Mouse (Mus musculus) 416B (cell line): ENCODE results near the gene Cbx7.

ENCODE experiments used
- DNase-seq: peaks from one replicate; pipeline ENCODE4 v3.0.0; 2011; ENCODE audit warnings: low read depth

Gene Cbx7

DNA sequence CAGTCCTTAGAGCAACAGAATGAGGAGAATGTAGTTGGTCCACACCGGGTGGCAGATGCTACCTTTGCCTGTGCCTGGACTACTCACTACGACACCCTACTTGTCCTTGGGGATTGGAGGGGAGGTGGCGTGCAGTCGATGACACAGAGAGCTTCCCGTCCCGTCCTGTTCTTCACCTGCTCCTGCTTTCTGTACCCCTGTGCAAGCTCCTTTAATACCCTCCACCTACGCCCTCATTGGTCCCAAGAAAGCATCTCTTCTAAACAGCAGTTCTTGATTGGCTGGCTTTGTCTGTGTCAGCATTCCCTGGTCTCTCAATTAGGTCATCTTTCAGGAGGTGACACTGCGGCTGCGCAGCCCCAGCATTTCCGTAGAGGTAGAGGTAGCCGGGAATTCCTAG lies at the start of gene Cbx7:
Gene Cbx7, minus strand, starts transcription at position 180 of the 400 bp plus-strand sequence.
- DNase-seq, result no peak

DNA sequence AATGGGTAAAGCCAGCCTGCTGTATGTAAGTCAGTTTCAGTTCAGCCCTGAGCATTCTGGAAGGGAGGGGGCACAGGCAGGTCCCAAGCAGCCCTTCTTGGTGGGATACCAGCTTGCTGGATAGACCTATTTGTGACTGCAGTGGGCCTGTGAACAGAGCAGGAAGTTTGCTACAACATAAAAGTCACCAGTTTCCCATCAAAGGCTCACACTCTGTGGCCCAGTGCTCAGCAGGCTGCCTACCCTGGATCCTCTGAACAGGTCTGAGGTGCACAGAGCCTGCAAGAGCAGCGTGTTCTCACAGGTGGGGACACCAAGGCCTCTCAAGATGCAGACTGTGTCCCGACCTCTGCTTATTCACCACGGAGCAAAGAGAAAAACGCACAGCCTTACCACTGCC lies 49.6 kb upstream of the Cbx7 start:
- no peak for DNase-seq

DNA sequence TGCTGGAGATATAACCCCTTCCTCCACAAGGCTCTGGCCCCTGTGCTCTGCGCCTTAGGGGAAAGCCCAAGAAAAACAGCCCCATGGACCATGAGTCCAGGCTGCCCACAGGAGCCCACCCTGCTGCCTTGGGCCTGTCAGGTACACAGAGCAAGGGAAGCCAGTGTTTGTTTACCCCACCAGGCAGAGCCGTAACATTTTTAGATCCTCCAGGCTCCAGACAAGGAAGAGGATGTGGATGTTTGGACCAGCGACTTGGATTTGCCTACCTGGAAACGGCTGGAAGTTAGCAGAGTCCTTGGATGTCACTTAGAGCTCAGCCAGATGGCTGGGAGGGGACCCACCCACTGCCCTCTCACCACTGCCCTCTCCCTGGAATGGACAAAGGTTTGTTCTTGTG lies 48.7 kb upstream of the Cbx7 start:
- DNase-seq, result no peak

DNA sequence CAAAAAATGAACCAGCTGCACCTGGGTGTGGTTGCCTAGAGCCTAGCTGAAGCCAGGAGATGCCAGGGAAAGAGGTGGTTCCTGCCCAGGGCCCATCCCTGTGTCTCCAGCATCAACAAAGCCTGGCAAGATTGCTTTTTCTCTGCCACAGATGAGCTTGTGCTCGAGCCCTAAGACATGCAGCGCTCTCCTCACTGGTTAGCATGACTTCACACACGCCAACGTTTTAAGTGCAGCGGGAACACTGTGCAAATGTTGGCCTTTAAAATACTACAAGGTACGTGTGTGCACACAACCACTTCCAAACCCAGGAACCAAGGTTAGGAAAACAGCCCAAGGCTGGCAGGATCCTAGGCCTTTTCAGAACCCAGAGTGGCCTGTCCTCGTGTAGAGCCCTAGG lies 48.3 kb upstream of the Cbx7 start:
- no peak for DNase-seq

DNA sequence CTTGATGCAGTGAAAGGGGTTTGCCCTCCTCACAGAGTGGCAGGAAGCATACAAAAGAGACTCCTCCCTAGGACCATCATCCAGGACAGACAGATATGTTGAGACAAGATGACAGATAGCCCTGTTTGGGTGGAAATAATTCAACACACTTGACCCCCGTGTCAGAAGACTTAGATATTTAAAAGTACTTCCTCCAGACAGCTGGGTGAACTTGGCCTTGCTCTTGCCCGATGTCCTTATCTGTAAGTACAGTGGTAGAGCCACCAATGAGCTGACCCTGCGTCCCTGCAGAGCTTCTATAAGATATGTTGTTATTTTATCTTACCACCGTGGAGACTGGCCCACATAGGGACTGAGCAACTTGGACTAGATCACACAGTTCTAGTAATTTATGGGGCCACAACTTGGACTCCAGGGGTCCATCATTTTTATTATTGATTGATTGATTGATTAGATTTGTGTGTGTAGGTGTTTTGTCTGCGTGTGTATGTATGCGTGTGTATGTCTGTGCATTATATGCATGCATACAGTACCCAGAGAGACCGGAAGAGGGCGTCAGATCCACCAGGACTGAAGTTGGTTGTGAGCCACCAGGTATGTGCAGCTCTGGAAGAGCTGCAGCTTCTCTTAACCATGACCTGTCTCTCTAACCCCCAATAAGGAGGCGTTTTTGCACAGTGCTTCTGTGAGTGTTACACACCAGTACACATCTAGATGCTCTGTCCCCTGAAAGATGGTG lies 45.8 kb upstream of the Cbx7 start:
- DNase-seq, result peak; percentile 30

DNA sequence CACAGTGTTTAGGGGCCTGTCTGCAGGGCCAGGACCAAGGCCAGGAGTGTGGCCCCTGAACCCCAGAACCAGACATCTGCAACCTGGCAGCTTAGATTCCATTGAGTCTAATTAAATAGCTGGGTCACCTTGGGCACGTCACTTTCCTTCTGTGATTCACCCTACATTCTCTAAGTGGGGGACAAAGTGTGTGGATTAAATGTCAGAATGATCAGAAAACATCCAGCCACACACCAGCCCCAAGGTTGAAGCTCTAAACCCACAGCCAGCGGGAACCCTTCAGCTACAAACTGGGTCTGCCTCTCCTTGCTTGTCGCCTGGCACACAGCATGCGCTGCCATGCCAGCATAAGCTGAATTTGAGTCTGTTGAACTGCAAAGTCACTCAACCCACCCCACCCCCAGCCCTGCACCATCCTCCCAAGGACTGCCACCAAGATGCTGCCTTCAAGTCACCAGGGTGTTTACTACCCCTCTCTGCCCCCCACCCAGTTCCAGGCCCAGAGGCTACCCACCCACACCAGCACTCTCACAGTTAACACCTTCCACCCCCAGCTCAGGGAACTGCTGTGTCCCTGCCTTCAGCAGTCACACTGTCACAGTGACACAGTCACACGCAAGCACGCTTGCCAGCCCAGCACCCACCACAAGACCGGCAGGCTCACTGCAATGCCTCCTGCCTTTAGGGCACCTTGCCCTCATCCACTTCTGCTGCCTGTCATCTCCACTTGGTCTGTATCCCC lies 44.5 kb upstream of the Cbx7 start:
- DNase-seq, result no peak

DNA sequence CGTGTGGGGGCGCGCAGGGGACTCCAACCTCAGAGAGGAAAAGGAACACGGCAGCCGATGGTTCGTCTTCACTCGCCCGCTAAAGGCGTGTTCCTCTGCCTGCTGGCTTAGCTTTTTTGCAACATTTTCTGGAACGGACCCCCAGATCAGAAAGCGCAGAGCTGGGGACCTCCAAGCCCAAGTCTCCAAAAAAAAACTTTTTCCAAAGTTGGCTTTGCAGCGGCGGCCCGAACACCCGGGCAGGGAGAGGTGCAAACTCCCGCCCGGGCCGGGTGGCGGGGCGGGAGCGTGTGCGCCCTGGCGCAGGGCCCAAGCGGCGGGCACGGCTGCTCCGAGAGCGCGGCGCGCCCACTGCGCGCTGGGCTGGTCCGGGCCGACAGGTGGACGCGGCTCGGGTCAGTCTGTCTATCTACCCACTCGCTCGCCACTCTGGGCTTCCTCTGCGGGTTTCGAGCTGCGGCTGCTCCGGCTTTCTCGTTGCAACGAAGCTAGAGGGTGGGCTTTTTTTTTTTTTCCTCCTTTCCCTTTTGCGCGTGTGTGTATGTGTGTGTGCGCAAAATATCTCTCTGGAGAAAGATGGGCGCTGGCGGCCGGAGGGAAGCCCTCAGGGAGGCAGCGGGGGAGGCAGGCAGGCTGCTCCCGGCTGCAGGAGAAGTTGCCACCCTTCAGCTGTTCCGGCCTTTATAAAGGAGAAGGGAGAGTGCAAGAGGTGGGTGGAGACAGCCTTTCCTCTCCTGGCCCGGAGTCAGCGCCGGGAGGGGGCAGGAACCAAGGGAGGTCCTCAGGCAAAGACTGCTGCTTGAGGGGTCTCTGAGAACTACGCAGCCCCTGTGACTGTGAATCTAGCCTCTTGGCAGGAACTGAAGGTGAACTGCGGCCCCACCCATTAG lies 43.6 kb upstream of the Cbx7 start, which contains the start of gene Pdgfb:
Gene Pdgfb, minus strand, starts transcription at position 657 of the 890 bp plus-strand sequence.
- DNase-seq, result peak; percentile 76

DNA sequence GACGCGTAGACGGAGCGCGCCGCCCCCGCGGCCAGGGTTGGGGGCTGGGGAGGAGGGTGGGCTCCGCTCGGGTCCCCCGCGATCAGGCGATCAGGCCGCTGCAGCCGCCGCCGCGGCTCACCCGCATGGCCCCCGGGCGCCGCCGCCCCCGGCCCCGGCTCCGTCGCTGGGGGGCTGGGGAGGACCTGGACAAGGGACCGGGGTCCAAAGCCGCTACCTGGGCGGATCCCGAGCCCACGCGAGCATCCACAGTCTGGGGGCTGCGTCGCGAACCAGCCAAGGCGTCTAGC lies 43.1 kb upstream of the Cbx7 start:
- DNase-seq, result no peak

DNA sequence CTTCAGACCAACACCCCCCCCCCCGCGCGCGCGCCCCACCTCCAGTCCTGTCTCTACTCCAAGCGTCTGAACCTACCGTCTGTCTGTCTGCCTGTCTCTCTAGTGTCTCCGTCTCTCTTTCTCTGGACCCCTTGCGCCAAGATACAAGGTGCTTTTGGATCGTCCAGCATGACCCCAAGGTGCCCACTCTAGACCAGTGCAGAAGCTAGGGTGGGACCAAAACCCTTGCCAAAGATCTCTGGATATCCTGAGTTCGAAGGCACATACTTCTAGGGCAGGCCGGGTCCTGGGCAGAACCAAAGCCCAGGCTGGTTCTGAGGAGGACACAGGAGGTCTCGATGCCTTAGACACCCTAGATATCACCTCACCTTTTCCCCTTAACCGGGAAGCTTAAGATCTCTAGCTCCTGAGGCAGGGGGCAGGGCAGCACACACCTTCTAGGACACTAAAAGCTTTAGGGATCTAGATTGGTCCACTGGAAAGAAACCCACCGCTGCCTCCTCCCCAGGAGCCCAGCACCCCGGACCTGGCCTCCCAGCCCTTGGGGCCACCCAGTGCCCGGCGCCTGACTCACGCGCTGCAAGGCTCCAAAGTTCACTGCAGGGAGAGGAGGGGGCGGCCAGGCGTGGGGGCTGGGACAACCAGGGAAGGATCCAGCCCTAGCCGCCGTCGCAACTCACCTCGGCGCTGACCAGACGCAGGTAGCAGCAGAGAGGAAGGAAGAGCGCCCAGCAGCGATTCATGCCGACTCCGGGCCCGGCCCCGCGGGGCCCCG lies 42.5 kb upstream of the Cbx7 start:
- no peak for DNase-seq

DNA sequence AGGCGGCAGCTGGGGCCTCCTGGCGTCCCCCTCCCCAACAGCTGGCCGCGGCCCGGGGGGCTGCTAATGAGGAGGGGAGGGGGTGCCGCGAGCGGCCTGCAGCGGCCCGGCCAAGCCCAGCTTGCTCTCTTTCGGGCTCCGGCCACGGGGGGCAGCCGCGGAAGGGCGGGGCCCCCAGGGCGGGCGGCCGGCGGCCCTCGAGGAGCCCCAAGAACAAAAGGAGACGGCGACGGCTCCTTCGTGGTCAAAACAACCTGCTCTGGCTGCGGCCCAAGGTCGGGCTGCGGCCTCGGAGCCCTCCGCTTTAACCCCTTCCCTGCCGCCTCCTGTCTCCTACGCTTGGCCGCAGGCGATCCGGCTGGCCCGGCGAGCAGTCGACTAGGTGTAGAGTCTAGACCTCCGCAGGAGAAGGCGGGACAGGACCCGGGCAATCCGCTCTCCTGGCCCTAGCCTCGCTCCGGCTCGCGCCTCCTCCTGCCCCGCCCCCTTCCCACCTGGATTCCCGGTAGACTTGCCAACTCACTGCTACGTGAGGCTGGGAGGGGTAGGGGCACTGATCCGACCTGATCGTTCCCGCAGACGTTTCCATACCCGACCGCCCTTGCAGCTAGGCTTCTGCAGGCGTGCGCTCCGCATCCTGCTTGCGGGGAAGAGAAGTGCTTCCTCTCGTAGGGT lies 41.7 kb upstream of the Cbx7 start:
- DNase-seq, result peak; percentile 62

DNA sequence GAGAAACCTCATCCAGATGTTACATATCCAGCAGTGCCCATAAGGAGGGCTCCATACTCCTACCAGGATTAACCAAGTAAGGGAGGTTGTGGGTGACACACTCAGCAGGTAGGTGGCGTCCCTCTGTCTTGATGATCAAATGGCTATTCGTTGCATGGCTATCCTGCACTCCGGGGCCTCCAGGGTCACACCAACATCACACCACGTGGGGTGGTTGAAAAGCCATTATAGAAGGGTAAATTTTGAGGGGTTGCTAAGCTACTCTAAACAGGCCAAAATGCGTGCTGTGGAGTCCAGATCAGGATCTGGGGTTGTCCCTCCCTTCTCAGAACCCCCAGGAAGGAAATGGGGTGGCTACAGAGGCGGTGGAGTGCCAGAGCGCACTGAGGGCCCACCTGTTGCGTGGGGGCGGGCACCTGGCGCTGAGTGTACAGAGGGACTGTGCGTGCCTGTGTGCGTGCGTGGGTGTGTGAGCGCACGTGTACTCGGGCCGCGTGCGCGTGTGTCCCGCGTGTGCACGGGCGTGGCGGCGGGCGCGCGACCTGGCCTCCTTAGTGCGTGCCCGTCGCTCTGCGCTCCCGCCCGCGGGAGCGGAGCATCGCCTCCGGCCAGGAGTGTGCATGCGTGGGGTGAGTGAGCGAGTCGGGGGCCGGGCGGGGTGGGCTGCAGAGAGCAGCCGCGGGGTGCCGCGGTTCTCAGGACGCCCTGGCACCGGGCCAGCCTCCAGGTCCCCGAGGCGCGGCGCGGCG lies 41.0 kb upstream of the Cbx7 start:
- DNase-seq, result peak; percentile 76

DNA sequence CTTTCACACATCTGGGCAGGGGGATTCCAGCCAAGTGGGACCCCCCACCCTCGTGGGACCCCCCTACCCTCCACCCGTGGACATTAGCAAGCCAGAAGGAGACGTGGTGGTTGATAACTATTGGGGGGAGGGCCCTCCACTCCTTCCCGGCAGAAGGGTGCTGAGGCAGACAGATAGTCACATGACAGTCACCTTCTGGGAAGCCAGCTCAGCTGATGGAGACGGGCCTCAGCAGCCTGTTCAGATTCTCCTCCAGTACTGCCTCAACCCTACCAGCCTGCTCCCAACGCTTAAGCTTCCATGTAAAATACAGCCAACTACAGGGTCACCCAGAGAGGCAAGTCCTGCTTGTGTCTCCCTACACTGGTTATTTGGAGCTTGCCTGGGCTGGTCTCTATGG lies 40.3 kb upstream of the Cbx7 start:
- DNase-seq, result no peak

DNA sequence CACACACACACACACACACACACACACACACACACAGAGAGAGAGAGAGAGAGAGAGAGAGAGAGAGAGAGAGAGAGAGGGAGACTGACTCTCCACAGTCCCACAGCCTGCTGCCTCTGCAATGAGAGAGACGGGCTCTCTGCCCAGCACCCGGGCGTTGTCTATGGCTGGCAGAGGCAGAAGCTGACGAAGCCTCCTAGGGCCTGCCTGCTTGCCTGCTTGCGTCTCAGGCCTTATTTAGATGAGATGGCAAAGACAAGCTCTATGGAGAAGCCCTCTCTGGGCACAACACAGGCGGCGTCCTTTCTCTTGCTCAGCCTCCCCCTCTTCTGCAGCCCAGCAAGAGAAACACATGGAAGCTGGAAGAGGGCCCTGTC lies 39.3 kb upstream of the Cbx7 start:
- no peak for DNase-seq

DNA sequence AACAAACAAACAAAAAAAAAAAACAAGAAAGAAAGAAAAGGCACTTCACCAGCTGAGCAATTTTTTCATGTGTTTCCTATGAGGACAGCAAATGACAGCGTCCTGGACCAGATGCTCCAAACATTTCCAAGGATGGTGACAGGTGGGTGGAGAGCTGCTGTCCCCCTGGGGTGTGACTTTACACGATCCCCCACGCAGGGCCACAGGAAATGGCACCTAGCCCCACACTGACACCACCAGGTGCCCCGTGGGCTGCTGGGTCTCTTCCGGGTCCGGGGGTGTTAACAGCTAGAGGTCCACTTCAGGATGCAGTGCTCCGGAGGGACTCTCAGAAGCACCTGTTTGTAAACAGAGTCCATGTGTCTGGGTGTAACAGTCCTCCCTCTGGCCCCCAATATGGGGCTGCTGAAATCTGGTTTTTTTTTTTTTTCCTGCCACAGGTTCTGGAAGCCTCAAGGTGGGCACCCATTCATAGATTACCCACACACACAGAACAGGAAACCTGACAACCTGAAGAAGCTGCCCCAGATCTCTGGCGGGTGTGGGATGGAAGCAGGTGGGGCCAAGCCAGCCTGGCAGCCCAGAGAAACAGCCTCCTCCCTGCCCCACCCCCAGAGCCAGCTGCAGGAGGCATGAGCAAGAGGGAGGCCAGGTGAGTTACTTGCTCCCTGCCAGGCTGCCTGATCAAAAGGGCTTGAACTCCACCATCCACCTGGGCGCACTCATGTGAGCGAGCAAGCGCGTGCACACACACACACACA lies 38.7 kb upstream of the Cbx7 start:
- no peak for DNase-seq

DNA sequence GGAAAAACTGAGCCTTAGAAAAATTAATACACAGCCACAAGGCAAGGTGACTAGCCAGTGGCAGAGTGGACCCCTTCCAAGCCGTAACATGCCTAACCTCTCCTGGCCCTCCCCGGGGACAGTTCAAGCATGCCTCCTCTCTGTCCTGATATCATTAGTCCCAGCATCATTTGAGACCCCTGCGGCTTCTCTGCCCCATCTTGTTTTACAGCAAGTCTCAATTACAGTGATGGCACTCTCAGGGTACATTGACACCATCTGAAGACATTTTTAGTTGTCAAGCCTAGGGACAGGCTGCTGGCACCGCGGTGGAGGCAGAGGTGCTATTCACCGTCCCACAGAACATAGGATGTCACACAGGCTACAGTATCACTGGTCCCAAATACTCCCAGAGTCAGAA lies 37.5 kb upstream of the Cbx7 start:
- no peak for DNase-seq

DNA sequence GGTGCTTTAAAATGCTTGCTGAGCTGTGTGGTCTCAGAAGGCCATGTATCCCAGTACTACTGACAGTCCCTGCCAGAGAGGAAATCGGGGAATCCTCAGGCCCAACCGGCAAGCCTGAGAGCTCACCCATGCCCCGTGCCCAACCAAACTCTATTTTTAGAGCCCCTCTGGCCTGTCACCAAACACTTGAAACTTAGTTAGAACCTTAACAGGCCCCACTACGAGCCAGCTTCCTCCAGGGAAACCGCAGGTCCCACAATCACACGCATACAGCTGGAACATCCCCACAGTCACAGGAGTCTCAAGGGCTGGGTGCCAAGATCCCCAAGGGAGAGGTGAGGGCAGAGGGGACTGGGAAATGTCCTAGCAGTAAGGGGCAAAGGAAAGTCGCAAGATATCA lies 35.2 kb upstream of the Cbx7 start:
- peak; percentile 90 for DNase-seq

DNA sequence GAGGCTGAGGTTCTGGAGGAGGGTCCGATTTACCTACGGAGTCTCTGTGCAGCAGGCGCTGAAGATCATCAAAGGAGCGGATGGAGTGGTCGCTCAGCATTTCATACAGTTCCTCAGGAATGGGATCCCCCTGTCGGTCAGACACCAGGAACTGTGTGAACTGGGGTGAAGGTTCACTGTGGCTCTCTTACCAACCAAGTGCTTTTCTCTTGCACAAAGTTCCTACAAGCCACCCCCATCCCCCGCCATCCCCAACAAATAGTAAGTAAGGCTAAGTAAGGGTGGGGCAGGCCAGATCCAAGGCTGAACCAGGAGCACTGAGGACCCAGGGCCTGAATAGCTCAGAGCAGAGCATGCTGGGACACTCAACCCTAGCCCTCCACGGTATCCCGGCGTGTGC lies 34.5 kb upstream of the Cbx7 start:
- no peak for DNase-seq

DNA sequence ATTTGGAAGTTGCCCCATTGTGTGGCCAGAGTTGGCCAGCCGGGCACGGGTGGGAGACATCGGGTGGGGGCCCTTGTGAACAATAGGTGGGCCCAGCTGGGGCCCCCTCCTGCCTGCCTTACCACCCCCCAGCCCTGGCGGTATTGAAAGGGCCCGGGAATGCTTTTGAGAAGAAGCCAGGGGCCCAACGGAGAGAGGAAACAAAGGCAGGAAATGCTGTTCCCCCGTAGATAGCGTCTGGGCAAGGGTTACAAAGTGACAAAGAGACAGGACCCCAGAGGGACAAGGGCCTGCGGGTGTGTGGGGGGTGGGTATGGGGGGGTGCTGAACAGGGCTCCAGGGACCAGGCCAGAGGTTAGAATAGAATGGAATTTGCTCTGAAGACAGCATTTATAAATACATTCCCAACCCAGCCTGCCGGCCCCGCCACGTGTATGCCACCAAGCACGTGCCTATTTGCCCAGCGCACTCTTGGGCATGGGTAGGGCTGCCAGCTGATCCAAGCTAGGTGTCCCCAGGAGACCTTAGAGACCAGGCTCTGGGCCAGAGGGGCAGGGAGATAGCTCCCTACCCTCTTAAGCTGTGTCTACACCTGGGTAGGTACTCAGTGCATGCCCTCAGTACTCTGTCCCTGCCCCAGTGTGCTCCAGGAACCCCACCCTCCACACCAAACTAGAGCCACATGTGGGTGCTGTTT lies 33.9 kb upstream of the Cbx7 start:
- DNase-seq, result peak; percentile 72

DNA sequence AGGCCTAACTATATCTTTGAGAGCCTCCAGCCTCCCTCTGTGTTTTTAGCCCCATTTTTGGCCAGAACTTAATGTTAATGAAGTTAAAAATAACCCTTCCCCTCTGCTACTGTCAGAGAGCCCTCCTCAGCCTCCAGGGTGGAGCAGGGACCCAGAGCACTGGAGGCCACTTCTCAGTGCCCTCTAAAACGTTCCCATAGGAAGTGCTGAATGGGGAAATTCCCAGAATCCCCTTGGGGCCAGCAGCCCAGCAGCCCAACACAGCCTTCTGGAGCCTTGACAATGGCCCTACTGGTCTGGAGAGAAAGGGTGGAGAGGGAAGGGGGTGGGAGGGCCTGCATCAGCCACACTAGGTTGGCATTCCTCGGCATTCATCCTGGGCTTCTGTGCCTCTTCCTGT lies 32.7 kb upstream of the Cbx7 start:
- DNase-seq, result no peak
